Mouse (Mus musculus): ENCODE measurements at regions not wholly inside any gene's neighbourhood (a gene's known extent, or its start where the extent isn't known, plus 50 kb on each side); places are given as distances from the start of the nearest gene placed in this dataset.

DNA sequence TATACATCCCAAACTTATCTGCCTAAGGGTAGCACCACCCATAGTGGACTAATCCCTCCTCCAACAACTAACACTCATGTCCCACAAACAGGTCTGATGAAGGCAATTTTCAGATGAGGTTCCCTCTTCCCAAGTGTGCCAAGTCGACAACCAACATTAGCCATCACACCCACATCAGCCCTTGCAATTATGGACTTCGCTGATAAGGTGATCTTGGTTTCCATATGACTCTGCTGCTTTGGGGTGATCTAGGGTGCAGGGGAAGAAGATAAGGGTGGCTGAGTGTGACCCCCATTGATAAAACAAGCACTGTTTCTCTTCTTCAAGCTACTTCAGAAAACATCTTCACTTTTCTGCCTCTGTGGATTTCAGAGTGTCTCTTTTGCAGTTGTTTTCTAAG lies 137.7 kb upstream of the Elac2 start:
- no peaks in the 10 kb centered on the region for H3K36me3 ChIP-seq (ENCODE audit: control insufficient read depth, insufficient read depth, low read length)
- DNase-seq (ENCODE audit: extremely low read depth, low read depth, low spot score): no peak
- H3K79me2 ChIP-seq (ENCODE audit: control insufficient read depth, insufficient read depth, low read length): no peaks in the 10 kb centered on the region
- no peak overlapping the region for H3K27ac ChIP-seq (replicated peaks; ENCODE audit: insufficient read depth, low read depth, low read length)
- no peak overlapping the region for H3K9ac ChIP-seq (ENCODE audit: low read depth, low read length)
- no peak overlapping the region for H3K4me3 ChIP-seq (ENCODE audit: insufficient read depth, low read depth, low read length)
- 91% methylated on average over 2 of the region's 2 CpGs for WGBS
- H3K27me3 ChIP-seq (ENCODE audit: control insufficient read depth, insufficient read depth, low read length): no peaks in the 10 kb centered on the region
- TF ChIP-seq CTCF (IDR thresholded peaks at IDR 0.05; ENCODE audit: low read depth, low read length): no peak
- TF ChIP-seq POLR2A (IDR thresholded peaks at IDR 0.05; ENCODE audit: extremely low read depth, insufficient read depth, low read length): no peak
- H3K4me1 ChIP-seq (ENCODE audit: control insufficient read depth, insufficient read depth, low read length): peaks cover 9% of the 10 kb centered on the region; the same call in 1 of the 2 replicates

GRCm38 (mm10) chr11:64842775-64843530 lies 135.9 kb upstream of the Elac2 start:
- peaks cover 9% of the 10 kb centered on the region; the same call in 1 of the 2 replicates for H3K4me1 ChIP-seq (ENCODE audit: control insufficient read depth, insufficient read depth, low read length)
- no peak overlapping the region for H3K4me3 ChIP-seq (ENCODE audit: insufficient read depth, low read depth, low read length)
- TF ChIP-seq CTCF (IDR thresholded peaks at IDR 0.05; ENCODE audit: low read depth, low read length) (no peak), POLR2A (IDR thresholded peaks at IDR 0.05; ENCODE audit: extremely low read depth, insufficient read depth, low read length) (no peak)
- H3K79me2 ChIP-seq (ENCODE audit: control insufficient read depth, insufficient read depth, low read length): no peaks in the 10 kb centered on the region
- no peak for DNase-seq (ENCODE audit: extremely low read depth, low read depth, low spot score)
- H3K27ac ChIP-seq (replicated peaks; ENCODE audit: insufficient read depth, low read depth, low read length): no peak overlapping the region
- 23% methylated on average over 18 of the region's 18 CpGs for WGBS
- H3K36me3 ChIP-seq (ENCODE audit: control insufficient read depth, insufficient read depth, low read length): no peaks in the 10 kb centered on the region
- H3K9ac ChIP-seq (ENCODE audit: low read depth, low read length): no peak overlapping the region
- no peaks in the 10 kb centered on the region for H3K27me3 ChIP-seq (ENCODE audit: control insufficient read depth, insufficient read depth, low read length)

GRCm38 (mm10) chr11:64846577-64847147 lies 132.2 kb upstream of the Elac2 start:
- H3K9ac ChIP-seq (ENCODE audit: low read depth, low read length): no peak overlapping the region
- no peak overlapping the region for H3K4me3 ChIP-seq (ENCODE audit: insufficient read depth, low read depth, low read length)
- no peaks in the 10 kb centered on the region for H3K27me3 ChIP-seq (ENCODE audit: control insufficient read depth, insufficient read depth, low read length)
- H3K36me3 ChIP-seq (ENCODE audit: control insufficient read depth, insufficient read depth, low read length): no peaks in the 10 kb centered on the region
- no peak overlapping the region for H3K27ac ChIP-seq (replicated peaks; ENCODE audit: insufficient read depth, low read depth, low read length)
- peaks cover 9% of the 10 kb centered on the region; the same call in 1 of the 2 replicates for H3K4me1 ChIP-seq (ENCODE audit: control insufficient read depth, insufficient read depth, low read length)
- WGBS: 93% methylated on average over 7 of the region's 7 CpGs
- no peak for DNase-seq (ENCODE audit: extremely low read depth, low read depth, low spot score)
- H3K79me2 ChIP-seq (ENCODE audit: control insufficient read depth, insufficient read depth, low read length): no peaks in the 10 kb centered on the region
- TF ChIP-seq CTCF (IDR thresholded peaks at IDR 0.05; ENCODE audit: low read depth, low read length): no peak
- no peak for TF ChIP-seq POLR2A (IDR thresholded peaks at IDR 0.05; ENCODE audit: extremely low read depth, insufficient read depth, low read length)

- H3K79me2 ChIP-seq (ENCODE audit: control insufficient read depth, insufficient read depth, low read length): no peaks in the 10 kb centered on the region
Observed at GRCm38 (mm10) chr11:64859636-64860035, 119.2 kb upstream of the Elac2 start.

GRCm38 (mm10) chr11:64880674-64881073 lies 98.2 kb upstream of the Elac2 start:
- no peak overlapping the region for H3K27ac ChIP-seq (replicated peaks; ENCODE audit: insufficient read depth, low read depth, low read length)
- H3K4me3 ChIP-seq (ENCODE audit: insufficient read depth, low read depth, low read length): no peak overlapping the region
- DNase-seq (ENCODE audit: extremely low read depth, low read depth, low spot score): no peak
- WGBS: 19% methylated on average over 8 of the region's 8 CpGs
- H3K36me3 ChIP-seq (ENCODE audit: control insufficient read depth, insufficient read depth, low read length): no peaks in the 10 kb centered on the region
- H3K4me1 ChIP-seq (ENCODE audit: control insufficient read depth, insufficient read depth, low read length): no peaks in the 10 kb centered on the region
- H3K9ac ChIP-seq (ENCODE audit: low read depth, low read length): no peak overlapping the region
- no peak for TF ChIP-seq POLR2A (IDR thresholded peaks at IDR 0.05; ENCODE audit: extremely low read depth, insufficient read depth, low read length)
- TF ChIP-seq CTCF (IDR thresholded peaks at IDR 0.05; ENCODE audit: low read depth, low read length): 0 out of 2 replicates have a peak, but pooled peaks have one; percentile 5
- no peaks in the 10 kb centered on the region for H3K79me2 ChIP-seq (ENCODE audit: control insufficient read depth, insufficient read depth, low read length)
- H3K27me3 ChIP-seq (ENCODE audit: control insufficient read depth, insufficient read depth, low read length): 0 out of 2 replicates have a peak, but pooled peaks cover 2% of the 10 kb centered on the region

More at GRCm38 (mm10) chr11:64859636-64860035, 119.2 kb upstream of the Elac2 start:
- no peak overlapping the region for H3K9ac ChIP-seq (ENCODE audit: low read depth, low read length)
- H3K27me3 ChIP-seq (ENCODE audit: control insufficient read depth, insufficient read depth, low read length): no peaks in the 10 kb centered on the region
- H3K27ac ChIP-seq (replicated peaks; ENCODE audit: insufficient read depth, low read depth, low read length): no peak overlapping the region
- H3K4me3 ChIP-seq (ENCODE audit: insufficient read depth, low read depth, low read length): no peak overlapping the region
- WGBS: 57% methylated on average over 3 of the region's 3 CpGs
- H3K4me1 ChIP-seq (ENCODE audit: control insufficient read depth, insufficient read depth, low read length): no peaks in the 10 kb centered on the region
- no peak for DNase-seq (ENCODE audit: extremely low read depth, low read depth, low spot score)
- H3K36me3 ChIP-seq (ENCODE audit: control insufficient read depth, insufficient read depth, low read length): no peaks in the 10 kb centered on the region
- TF ChIP-seq CTCF (IDR thresholded peaks at IDR 0.05; ENCODE audit: low read depth, low read length) (no peak), POLR2A (IDR thresholded peaks at IDR 0.05; ENCODE audit: extremely low read depth, insufficient read depth, low read length) (no peak)

DNA sequence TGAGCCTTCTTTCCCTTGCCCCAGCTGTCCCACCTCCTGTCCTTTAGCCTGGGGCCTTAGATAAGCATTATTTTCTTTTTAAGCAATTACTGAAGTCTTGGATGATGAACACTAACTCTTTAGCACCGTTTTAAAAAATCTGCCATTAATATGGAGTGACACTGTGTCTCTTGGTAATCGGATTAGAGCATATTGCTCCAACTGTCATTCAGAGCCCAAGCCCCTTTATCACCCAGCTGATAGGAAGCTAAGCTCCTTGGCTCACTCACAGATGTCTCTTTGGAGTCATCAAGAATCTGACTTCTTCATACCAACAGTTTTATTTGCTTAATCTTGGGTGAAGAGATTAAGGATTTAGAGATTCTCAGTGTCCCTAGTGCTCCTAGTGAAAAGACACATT lies 94.3 kb upstream of the Elac2 start:
- Histone ChIP-seq H3K36me3 (ENCODE audit: control insufficient read depth, insufficient read depth, low read length) (no peaks in the 10 kb centered on the region), H3K27me3 (ENCODE audit: control insufficient read depth, insufficient read depth, low read length) (0 out of 2 replicates have a peak, but pooled peaks cover 2% of the 10 kb centered on the region), H3K27ac (replicated peaks; ENCODE audit: insufficient read depth, low read depth, low read length) (no peak overlapping the region), H3K9ac (ENCODE audit: low read depth, low read length) (no peak overlapping the region), H3K4me1 (ENCODE audit: control insufficient read depth, insufficient read depth, low read length) (no peaks in the 10 kb centered on the region), H3K4me3 (ENCODE audit: insufficient read depth, low read depth, low read length) (no peak overlapping the region), H3K79me2 (ENCODE audit: control insufficient read depth, insufficient read depth, low read length) (no peaks in the 10 kb centered on the region)
- DNase-seq (ENCODE audit: extremely low read depth, low read depth, low spot score): no peak
- TF ChIP-seq CTCF (IDR thresholded peaks at IDR 0.05; ENCODE audit: low read depth, low read length) (no peak), POLR2A (IDR thresholded peaks at IDR 0.05; ENCODE audit: extremely low read depth, insufficient read depth, low read length) (no peak)
- WGBS: 82% methylated on average over 2 of the region's 2 CpGs
